Mouse (Mus musculus) hindbrain, postnatal 0 days (tissue): Measurements from ENCODE around the gene Meioc. TPM values are rescaled to one million over a fixed set of nuclear protein-coding genes. Genes with fewer than 3 reads are reported as not detected.
"Not testable (repeated sequence)": the region's sequence is repeated elsewhere in the genome, so short reads cannot be mapped to it uniquely, and the experiment has no call there.

Experiments used
- ATAC-seq: fragments of 200-750 bp; cut with Nextera tagmentation; 2 replicates; pipeline ENCODE4 v1.8.0; 2017; ENCODE audit warnings: mild to moderate bottlenecking, moderate TSS enrichment, moderate library complexity
- DNase-seq: peaks from one replicate; pipeline ENCODE4 v3.0.0-alpha.2; 2015; ENCODE audit warnings: low spot score
- H3K27ac ChIP-seq: fragments of 300-500 bp; sonication (generic); 2 replicates; pipeline ENCODE4 v1.5.1; 2014; ENCODE audit warnings: mild to moderate bottlenecking
- H3K27me3 ChIP-seq: fragments of 300-500 bp; sonication (generic); 2 replicates; pipeline ENCODE4 v1.6.1; 2014; ENCODE audit warnings: low read length, mixed read lengths; ENCODE audit not compliant: insufficient read depth
- H3K36me3 ChIP-seq: fragments of 300-500 bp; sonication (generic); 2 replicates; pipeline ENCODE4 v1.6.1; 2014; ENCODE audit warnings: low read length, mixed read lengths; ENCODE audit not compliant: insufficient read depth
- H3K4me1 ChIP-seq: fragments of 300-500 bp; sonication (generic); 2 replicates; pipeline ENCODE4 v1.6.1; 2014; ENCODE audit warnings: antibody characterized with exemption, low read length, mixed read lengths; ENCODE audit not compliant: insufficient read depth
- H3K4me2 ChIP-seq: fragments of 300-500 bp; sonication (generic); 2 replicates; pipeline ENCODE4 v1.6.1; 2014; ENCODE audit warnings: low read depth, mild to moderate bottlenecking, low read length, moderate library complexity, mixed read lengths
- H3K4me3 ChIP-seq: fragments of 300-500 bp; sonication (generic); 2 replicates; pipeline ENCODE4 v1.5.1; 2014; ENCODE audit warnings: low read length
- H3K9ac ChIP-seq: fragments of 300-500 bp; sonication (generic); replicated peaks from 2 replicates; pipeline ENCODE4 v1.6.1; 2014; ENCODE audit warnings: mild to moderate bottlenecking, low read length, moderate library complexity, mixed read lengths
- H3K9me3 ChIP-seq: fragments of 300-500 bp; sonication (generic); 2 replicates; pipeline ENCODE4 v1.6.1; 2016; ENCODE audit warnings: low read length, mixed read lengths
- CTCF ChIP-seq: IDR thresholded peaks from 2 replicates; pipeline ENCODE4 v1.5.1; 2016; ENCODE audit warnings: antibody characterized with exemption, control low read depth, low read depth
- WGBS: fragments of 180-500 bp; shearing (Covaris S2); extraction: QIAGEN DNeasy Blood & Tissue Kit; methylation state at CpG from one replicate; pipeline ENCODE4 v1.1.7; 2014; 5-methylcytosine and 5-hydroxymethylcytosine counted together
- microRNA-seq, 2 experiments: library from miRNA; unstranded; fragments of <30 nt; microRNA quantifications; one replicate each; pipeline ENCODE4; 2016
- polyA plus RNA-seq: library from polyadenylated mRNA; unstranded; fragments of >200 nt; fragmentation: Nextera tagmentation; extraction: Ambion mirVana; gene quantifications from 2 replicates; pipeline ENCODE4 v1.2.1, GENCODE M21; 2015
- total RNA-seq: library from RNA; depleted of rRNA; stranded (reverse); fragments of >200 nt; gene quantifications from 2 replicates; pipeline ENCODE4 v1.2.3, GENCODE M21; 2014; rRNA removed

The Meioc gene
- total and polyA plus RNA-seq, 2 experiments from 2014 or later, result 0.24 TPM; not detected in 1

DNA sequence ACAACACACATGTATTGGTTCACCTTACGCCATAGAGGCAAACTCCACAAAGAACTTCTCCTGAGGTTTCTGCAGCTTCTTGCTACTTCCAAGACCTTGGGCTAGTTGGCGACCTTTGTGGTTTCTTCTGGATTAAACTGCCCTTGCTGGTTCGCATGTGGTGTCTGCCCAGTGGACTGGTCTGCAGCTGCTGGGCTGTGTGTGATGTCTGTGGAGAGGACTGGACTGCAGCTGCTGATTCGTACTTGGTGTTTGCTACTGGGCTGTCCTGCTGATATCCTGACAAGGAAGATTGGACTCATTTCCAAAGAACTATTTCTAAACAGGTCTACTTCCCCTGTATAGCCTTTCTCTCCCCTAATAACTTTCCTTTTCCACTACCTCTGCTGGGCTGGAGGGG, 48.9 kb downstream of the Meioc start:
- Histone ChIP-seq H3K4me1 (no peaks in the 10 kb centered on the region), H3K9ac (no peak overlapping the region), H3K4me3 (no peak overlapping the region), H3K27me3 (no peaks in the 10 kb centered on the region), H3K9me3 (no peaks in the 10 kb centered on the region; the same call in 1 of the 2 replicates), H3K4me2 (no peak overlapping the region), H3K27ac (no peak overlapping the region), H3K36me3 (no peaks in the 10 kb centered on the region)
- 89% methylated on average over 4 of the region's 4 CpGs for WGBS
- no peak for TF ChIP-seq CTCF
- DNase-seq (no peak), ATAC-seq (no peak)

- not testable (repeated sequence) for H3K9ac ChIP-seq
- 83% methylated on average over 2 of the region's 2 CpGs for WGBS
- TF ChIP-seq CTCF, result peak; percentile 32; the same call in 1 of the 2 replicates
Measured at GRCm38 (mm10) chr11:102714578-102714977, 51.1 kb downstream of the Meioc start.

DNA sequence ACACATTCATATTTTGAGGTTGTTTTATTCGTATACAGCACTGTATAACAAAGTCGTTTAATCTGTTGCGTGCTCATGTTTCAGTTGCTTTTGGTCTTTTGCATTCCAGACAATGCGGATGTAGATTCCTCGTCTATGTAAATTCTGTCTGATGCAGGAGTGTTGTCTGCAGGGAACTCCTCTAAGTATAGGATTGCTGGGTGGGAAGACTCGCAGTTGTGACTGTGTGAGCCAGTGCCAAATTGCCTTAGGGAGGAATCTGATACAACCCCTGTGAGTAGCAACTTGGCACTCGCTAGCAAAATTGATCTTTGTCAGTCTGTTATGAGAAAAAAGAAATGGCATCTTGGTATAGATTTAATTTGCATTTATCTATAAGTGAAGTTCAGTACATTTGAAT, 52.6 kb downstream of the Meioc start:
- ATAC-seq, result no peak
- no peaks in the 10 kb centered on the region for H3K27me3 ChIP-seq
- WGBS, result 70% methylated on average over 7 of the region's 7 CpGs
- no peak overlapping the region for H3K4me2 ChIP-seq
- H3K27ac ChIP-seq, result no peak overlapping the region
- H3K4me1 ChIP-seq, result no peaks in the 10 kb centered on the region
- H3K36me3 ChIP-seq, result no peaks in the 10 kb centered on the region
- no peak overlapping the region for H3K4me3 ChIP-seq
- no peak overlapping the region for H3K9ac ChIP-seq
- H3K9me3 ChIP-seq, result no peaks in the 10 kb centered on the region; the same call in 1 of the 2 replicates
- TF ChIP-seq CTCF, result no peak
- DNase-seq, result no peak

More at GRCm38 (mm10) chr11:102714578-102714977, 51.1 kb downstream of the Meioc start:
- H3K4me1 ChIP-seq, H3K9me3 ChIP-seq, DNase-seq, H3K36me3 ChIP-seq, ATAC-seq, H3K4me2 ChIP-seq, H3K27me3 ChIP-seq, H3K27ac ChIP-seq, H3K4me3 ChIP-seq: not testable (repeated sequence)

DNA sequence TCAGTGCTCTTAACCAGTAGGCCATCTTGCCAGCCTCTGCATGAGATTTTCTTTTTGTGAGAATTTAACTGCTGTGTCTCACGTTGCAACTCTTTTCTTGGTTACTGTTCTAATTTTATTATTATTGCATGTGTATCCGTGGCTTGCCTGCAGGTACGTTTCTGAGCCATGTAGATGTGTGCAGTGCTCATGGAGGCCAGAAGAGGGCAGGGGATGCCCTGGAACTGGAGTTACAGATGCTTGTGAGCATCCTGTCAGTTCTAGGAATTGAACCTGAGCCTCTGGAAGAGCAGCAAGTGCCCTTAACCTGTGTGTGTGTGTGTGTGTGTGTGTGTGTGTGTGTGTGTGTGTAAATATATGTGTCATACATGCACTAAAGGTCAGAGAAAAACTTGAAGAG, 62.1 kb downstream of the Meioc start:
- Histone ChIP-seq H3K4me3 (no peak overlapping the region), H3K9ac (no peak overlapping the region), H3K36me3 (no peaks in the 10 kb centered on the region), H3K4me1 (no peaks in the 10 kb centered on the region), H3K4me2 (no peak overlapping the region), H3K9me3 (no peaks in the 10 kb centered on the region), H3K27me3 (no peaks in the 10 kb centered on the region), H3K27ac (no peak overlapping the region)
- DNase-seq (peak; percentile 24), ATAC-seq (no peak)
- TF ChIP-seq CTCF, result peak; percentile 64
- WGBS, result 34% methylated on average over 3 of the region's 3 CpGs

- Histone ChIP-seq H3K4me1 (no peaks in the 10 kb centered on the region), H3K9ac (no peak overlapping the region), H3K9me3 (no peaks in the 10 kb centered on the region), H3K36me3 (no peaks in the 10 kb centered on the region), H3K4me2 (no peak overlapping the region), H3K4me3 (no peak overlapping the region), H3K27ac (no peak overlapping the region), H3K27me3 (no peaks in the 10 kb centered on the region)
- DNase-seq (peak; percentile 81), ATAC-seq (peak; percentile 49; the same call in 1 of the 2 replicates)
- peak; percentile 69 for TF ChIP-seq CTCF
- WGBS, result 34% methylated on average over 7 of the region's 7 CpGs
Measured at GRCm38 (mm10) chr11:102728614-102729013, 65.1 kb downstream of the Meioc start.

GRCm38 (mm10) chr11:102729835-102730234, 66.3 kb downstream of the Meioc start:
- no peaks in the 10 kb centered on the region for H3K27me3 ChIP-seq
- ATAC-seq, result no peak
- no peak for DNase-seq
- H3K9ac ChIP-seq, result no peak overlapping the region
- no peak overlapping the region for H3K4me3 ChIP-seq
- H3K9me3 ChIP-seq, result no peaks in the 10 kb centered on the region
- no peaks in the 10 kb centered on the region for H3K4me1 ChIP-seq
- no peak overlapping the region for H3K4me2 ChIP-seq
- 86% methylated on average over 3 of the region's 3 CpGs for WGBS
- no peaks in the 10 kb centered on the region for H3K36me3 ChIP-seq
- TF ChIP-seq CTCF, result no peak
- H3K27ac ChIP-seq, result no peak overlapping the region

GRCm38 (mm10) chr11:102731366-102731765, 67.8 kb downstream of the Meioc start:
- no peak for TF ChIP-seq CTCF
- ATAC-seq, result no peak
- Histone ChIP-seq H3K4me2 (no peak overlapping the region), H3K4me1 (no peaks in the 10 kb centered on the region), H3K9ac (no peak overlapping the region), H3K36me3 (no peaks in the 10 kb centered on the region), H3K27me3 (no peaks in the 10 kb centered on the region), H3K27ac (no peak overlapping the region), H3K9me3 (no peaks in the 10 kb centered on the region), H3K4me3 (no peak overlapping the region)
- 77% methylated on average over 6 of the region's 6 CpGs for WGBS
- no peak for DNase-seq

Small RNAs within 50 kb of the gene (microRNA-seq; reads per million reads assigned to microRNA genes)
- gene Gm22920, result 0 reads per million in 2 experiments

Other genes with a start within 250 kb of the Meioc start
- gene Grn, start 233.4 kb upstream of the Meioc start, total RNA-seq, result 85.6 and 98.5 TPM in 2 replicates
- gene Grn, start 233.4 kb upstream of the Meioc start, polyA plus RNA-seq, result 98.4 and 104 TPM in 2 replicates
- 546 and 699 TPM in 2 replicates for gene Fam171a2, start 216.0 kb upstream of the Meioc start, total RNA-seq
- 20.6 and 21.0 TPM in 2 replicates for gene Fam171a2, start 216.0 kb upstream of the Meioc start, polyA plus RNA-seq
- 3.5 and 5.6 TPM in 2 replicates for gene Itga2b, start 193.6 kb upstream of the Meioc start, total RNA-seq
- gene Itga2b, start 193.6 kb upstream of the Meioc start, polyA plus RNA-seq, result 13.7 and 14.2 TPM in 2 replicates
- 21.0 and 21.3 TPM in 2 replicates for gene Gpatch8, start 107.3 kb upstream of the Meioc start, total RNA-seq
- gene Gpatch8, start 107.3 kb upstream of the Meioc start, polyA plus RNA-seq, result 48.9 and 50.6 TPM in 2 replicates
- gene Gm11627, start 84.3 kb upstream of the Meioc start, total RNA-seq, result 2.0 TPM in 1 of 2 replicates, not detected in the other
- 5.2 TPM in 2 replicates for gene Gm11627, start 84.3 kb upstream of the Meioc start, polyA plus RNA-seq
- gene Fzd2, start 59.3 kb upstream of the Meioc start, total RNA-seq, result 31.7 and 34.5 TPM in 2 replicates
- 6.0 and 6.5 TPM in 2 replicates for gene Fzd2, start 59.3 kb upstream of the Meioc start, polyA plus RNA-seq
- 16.6 and 22.5 TPM in 2 replicates for gene Ccdc43, start 34.1 kb downstream of the Meioc start, total RNA-seq
- gene Ccdc43, start 34.1 kb downstream of the Meioc start, polyA plus RNA-seq, result 28.1 and 30.7 TPM in 2 replicates
- gene Adam11, start 97.7 kb downstream of the Meioc start, total RNA-seq, result 33.1 and 34.5 TPM in 2 replicates
- gene Adam11, start 97.7 kb downstream of the Meioc start, polyA plus RNA-seq, result 17.2 and 17.8 TPM in 2 replicates
- gene Gjc1, start 156.0 kb downstream of the Meioc start, total RNA-seq, result 13.2 and 18.0 TPM in 2 replicates
- gene Gjc1, start 156.0 kb downstream of the Meioc start, polyA plus RNA-seq, result 21.3 and 24.1 TPM in 2 replicates
- gene Higd1b, start 172.1 kb downstream of the Meioc start, total RNA-seq, result 12.4 and 15.8 TPM in 2 replicates
- 14.5 and 15.0 TPM in 2 replicates for gene Higd1b, start 172.1 kb downstream of the Meioc start, polyA plus RNA-seq
- 63.8 and 70.8 TPM in 2 replicates for gene Eftud2, start 217.3 kb downstream of the Meioc start, total RNA-seq
- 104 and 106 TPM in 2 replicates for gene Eftud2, start 217.3 kb downstream of the Meioc start, polyA plus RNA-seq
- 0.25 and 0.31 TPM in 2 replicates for gene Ccdc103, start 217.5 kb downstream of the Meioc start, total RNA-seq
- 2.2 and 2.4 TPM in 2 replicates for gene Ccdc103, start 217.5 kb downstream of the Meioc start, polyA plus RNA-seq
- not detected in 2 replicates for gene Fam187a, start 221.5 kb downstream of the Meioc start, total RNA-seq
- not detected in 2 replicates for gene Fam187a, start 221.5 kb downstream of the Meioc start, polyA plus RNA-seq
- gene Gfap, start 237.2 kb downstream of the Meioc start, total RNA-seq, result 79.1 and 105 TPM in 2 replicates
- gene Gfap, start 237.2 kb downstream of the Meioc start, polyA plus RNA-seq, result 74.4 and 89.2 TPM in 2 replicates